8 mouse cellular contexts compared by ENCODE assay signal in the genomic region with DNA sequence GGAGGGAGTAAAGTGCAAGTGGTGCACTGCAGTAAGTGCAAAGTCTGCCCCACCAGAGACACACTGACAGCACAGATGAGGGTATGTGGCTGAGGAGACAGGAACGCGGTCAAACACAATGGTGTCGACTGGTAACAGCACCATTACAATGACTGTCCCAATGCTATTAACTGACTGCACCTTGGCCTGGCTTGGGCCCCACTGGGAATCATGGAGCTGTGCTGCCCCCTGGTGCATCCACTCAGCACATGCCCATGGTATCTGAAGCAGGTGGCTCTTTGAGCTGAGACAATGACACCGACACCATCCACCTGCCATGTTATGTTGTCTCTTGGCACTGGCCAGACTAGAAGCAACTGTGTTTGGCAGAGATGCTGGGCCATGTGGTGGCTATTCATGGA. TPM values are rescaled to one million over a fixed set of nuclear protein-coding genes. Genes with fewer than 3 reads are reported as not detected.
DNase-seq lines count a peak whose midpoint lies in the region; ATAC-seq lines count a peak whose summit lies in the region.

No protein-coding gene starts in this region.

- peak; percentile 88 for ATAC-seq in hindbrain, embryonic 12.5 days (ENCODE audit: low FRiP score)
- ATAC-seq in activated CD4-positive, CD25-positive, alpha-beta regulatory T cell, adult 4 months, result no peak

- no peak overlapping the region for H3K9ac ChIP-seq in hindbrain, embryonic 12.5 days

- H3K4me2 ChIP-seq in hindbrain, embryonic 12.5 days (replicated peaks), result no peak overlapping the region

- DNase-seq in R1 (ENCODE audit: low read depth, low spot score), result peak; percentile 72
- peak; percentile 98 for DNase-seq in cerebellum, adult 9-11 months
- DNase-seq in frontal cortex, postnatal 10 days (ENCODE audit: low spot score in 2 of 2), result peak; percentile 35 to 67
- peak; percentile 80 to 85 for DNase-seq in layer of hippocampus, postnatal 14 days (ENCODE audit: low spot score in 2 of 2)
- peak; percentile 39 for DNase-seq in lung, postnatal 25 days (ENCODE audit: low spot score)
- peak; percentile 56 for DNase-seq in retina, postnatal 7 days (ENCODE audit: low read depth, low spot score)

- H3K36me3 ChIP-seq in hindbrain, embryonic 12.5 days, result peaks cover 50% of the 10 kb centered on the region

- no peak overlapping the region for H3K27ac ChIP-seq in hindbrain, embryonic 12.5 days

- no peaks in the 10 kb centered on the region for H3K27me3 ChIP-seq in hindbrain, embryonic 12.5 days

- H3K4me1 ChIP-seq in hindbrain, embryonic 12.5 days, result no peaks in the 10 kb centered on the region

- WGBS in hindbrain, embryonic 12.5 days, result 51% methylated on average over 4 of the region's 4 CpGs

- no peaks in the 10 kb centered on the region for H3K9me3 ChIP-seq in hindbrain, embryonic 12.5 days (replicated peaks)

- no peak overlapping the region for H3K4me3 ChIP-seq in hindbrain, embryonic 12.5 days

RNA-seq across cellular contexts. Expression of a gene that starts 23.7 kb away (rescaled TPM):
- polyA plus RNA-seq in hindbrain, embryonic 12.5 days (2016; fragmentation: Nextera tagmentation; extraction: Ambion mirVana), result 94.7 and 95.6 TPM in 2 replicates
- 10 to 100 TPM; 24.9 to 29.7 TPM for total RNA-seq in layer of hippocampus, postnatal 14 days (2021)
- 100 to 1,000 TPM in 1 of 2 experiments, 10 to 100 TPM in 1; 96.5 to 144 TPM for polyA plus RNA-seq in activated CD4-positive, CD25-positive, alpha-beta regulatory T cell, adult 4 months (2017; shearing (Covaris generic))

Comparison
In these comparisons a context has a peak if more than half of its experiments do, and no peak if none do; other contexts are left out.
1. DNase-seq: peak in every context shown above with its lines; median percentile 98 in cerebellum, adult 9-11 months; 82 in layer of hippocampus, postnatal 14 days; 72 in R1; 56 in retina, postnatal 7 days; 51 in frontal cortex, postnatal 10 days; 39 in lung, postnatal 25 days.